Mouse (Mus musculus) intestine, embryonic 15.5 days (tissue): ENCODE measurements around the gene Pde9a. TPM values are rescaled to one million over a fixed set of nuclear protein-coding genes. Genes with fewer than 3 reads are reported as not detected.

Experiments used
- ATAC-seq: fragments of 200-750 bp; cut with Nextera tagmentation; 2 replicates; pipeline ENCODE4 v1.8.0; 2017; ENCODE audit warnings: moderate TSS enrichment, moderate library complexity
- H3K27ac ChIP-seq: fragments of 300-500 bp; sonication (generic); 2 replicates; pipeline ENCODE4 v1.5.1; 2015; ENCODE audit warnings: mild to moderate bottlenecking, inconsistent platforms
- H3K27me3 ChIP-seq: fragments of 300-500 bp; sonication (generic); replicated peaks from 2 replicates; pipeline ENCODE4 v1.6.1; 2015; ENCODE audit warnings: inconsistent platforms
- H3K36me3 ChIP-seq: fragments of 300-500 bp; sonication (generic); 2 replicates; pipeline ENCODE4 v1.6.1; 2015; ENCODE audit warnings: inconsistent platforms
- H3K4me1 ChIP-seq: fragments of 300-500 bp; sonication (generic); replicated peaks from 2 replicates; pipeline ENCODE4 v1.6.1; 2015; ENCODE audit warnings: inconsistent platforms
- H3K4me2 ChIP-seq: fragments of 300-500 bp; sonication (generic); replicated peaks from 2 replicates; pipeline ENCODE4 v1.6.1; 2015; ENCODE audit warnings: mild to moderate bottlenecking, inconsistent platforms
- H3K4me3 ChIP-seq: fragments of 300-500 bp; sonication (generic); replicated peaks from 2 replicates; pipeline ENCODE4 v1.5.1; 2015; ENCODE audit warnings: inconsistent platforms
- H3K9ac ChIP-seq: fragments of 300-500 bp; sonication (generic); 2 replicates; pipeline ENCODE4 v1.6.1; 2015; ENCODE audit warnings: inconsistent platforms
- H3K9me3 ChIP-seq: fragments of 300-500 bp; sonication (generic); 2 replicates; pipeline ENCODE4 v1.6.1; 2016; ENCODE audit warnings: inconsistent platforms
- WGBS: fragments of 180-500 bp; shearing (Covaris S2); methylation state at CpG from one replicate; pipeline ENCODE4 v1.1.7; 2015; 5-methylcytosine and 5-hydroxymethylcytosine counted together
- polyA plus RNA-seq: library from polyadenylated mRNA; unstranded; fragments of >200 nt; fragmentation: Nextera tagmentation; extraction: Ambion mirVana; gene quantifications from 2 replicates; pipeline ENCODE4 v1.2.1, GENCODE M21; 2015

Pde9a gene
- polyA plus RNA-seq, 1 experiment from 2014 or later = 55.3 TPM

DNA sequence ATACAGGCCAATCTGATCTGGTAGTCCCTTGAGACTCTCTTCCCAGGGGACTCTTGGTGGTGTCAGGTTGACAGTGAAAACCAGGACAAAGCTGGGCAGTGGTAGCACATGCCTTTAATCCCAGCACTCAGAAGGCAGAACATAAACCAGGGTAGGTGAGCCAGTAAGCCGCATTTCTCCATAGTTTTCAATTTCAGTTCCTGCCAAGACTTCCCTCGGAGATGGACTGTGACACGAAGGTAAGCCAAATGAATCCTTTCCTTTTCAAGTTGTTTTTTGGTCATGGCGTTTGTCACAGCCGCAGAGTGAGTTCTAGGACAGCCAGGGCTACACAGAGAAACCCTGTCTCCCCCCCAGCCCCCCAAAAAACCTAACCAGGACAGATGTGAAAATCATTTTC is 6.0 kb downstream of the Pde9a start:
- H3K36me3 ChIP-seq = no peaks in the 10 kb centered on the region
- H3K9me3 ChIP-seq = no peaks in the 10 kb centered on the region
- no peak overlapping the region for H3K27ac ChIP-seq
- peaks cover 61% of the 10 kb centered on the region for H3K4me1 ChIP-seq
- no peak overlapping the region for H3K9ac ChIP-seq
- no peak overlapping the region for H3K4me3 ChIP-seq
- ATAC-seq = no peak
- H3K27me3 ChIP-seq = no peaks in the 10 kb centered on the region
- no peak overlapping the region for H3K4me2 ChIP-seq
- 70% methylated on average over 5 of the region's 5 CpGs for WGBS

- Histone ChIP-seq H3K36me3 (no peaks in the 10 kb centered on the region), H3K4me1 (peaks cover 43% of the 10 kb centered on the region), H3K27me3 (no peaks in the 10 kb centered on the region), H3K4me3 (no peak overlapping the region), H3K9ac (no peak overlapping the region), H3K4me2 (no peak overlapping the region), H3K9me3 (no peaks in the 10 kb centered on the region), H3K27ac (no peak overlapping the region)
- 79% methylated on average over 2 of the region's 2 CpGs for WGBS
- ATAC-seq = no peak
Observed at GRCm38 (mm10) chr17:31393811-31394210, 7.8 kb downstream of the Pde9a start.

DNA sequence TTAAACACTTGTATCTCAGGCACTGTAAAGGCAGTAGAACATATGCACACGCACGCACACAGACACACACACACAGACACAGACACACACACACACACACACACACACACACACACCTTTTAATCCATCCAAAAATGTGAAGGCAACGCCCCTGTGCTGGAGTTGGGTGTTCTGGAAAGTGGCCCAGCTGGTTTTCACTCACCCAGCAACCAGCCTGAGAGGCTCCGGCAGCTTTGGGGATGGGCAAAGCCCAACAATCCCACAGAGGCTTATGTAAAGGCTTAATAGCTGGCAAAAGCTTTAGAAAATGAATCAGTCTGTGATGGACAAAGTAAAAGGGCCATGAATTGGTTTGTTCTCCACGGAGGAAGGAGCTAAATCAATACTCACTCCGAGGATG is 14.3 kb downstream of the Pde9a start:
- Histone ChIP-seq H3K4me2 (no peak overlapping the region), H3K27ac (no peak overlapping the region), H3K27me3 (no peaks in the 10 kb centered on the region), H3K9me3 (no peaks in the 10 kb centered on the region), H3K4me1 (peaks cover 12% of the 10 kb centered on the region), H3K9ac (no peak overlapping the region), H3K4me3 (no peak overlapping the region), H3K36me3 (0 out of 2 replicates have a peak, but pooled peaks cover 5% of the 10 kb centered on the region)
- ATAC-seq = no peak
- WGBS = 78% methylated on average over 6 of the region's 6 CpGs

DNA sequence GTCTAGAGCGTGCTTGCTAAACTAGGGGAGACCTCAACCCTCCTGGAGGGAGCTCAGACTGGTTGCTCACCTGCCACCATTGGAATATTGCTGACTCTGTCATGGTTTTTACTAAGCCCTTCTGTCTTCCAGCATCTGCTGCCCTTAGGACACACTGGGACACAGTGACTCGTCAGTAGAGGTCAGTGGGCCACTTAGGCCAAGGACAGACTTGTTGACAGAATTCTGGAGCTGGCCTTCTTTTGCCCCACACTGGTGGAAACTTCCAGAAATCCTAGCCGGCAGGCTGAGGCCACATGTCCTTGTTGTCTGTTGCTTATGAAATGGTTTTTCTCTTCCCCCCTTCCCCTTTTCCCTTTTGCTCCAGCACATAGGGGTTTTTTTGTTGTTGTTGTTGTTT is 15.2 kb downstream of the Pde9a start:
- ATAC-seq = no peak
- 93% methylated on average over 3 of the region's 3 CpGs for WGBS
- 0 out of 2 replicates have a peak, but pooled peaks cover 5% of the 10 kb centered on the region for H3K36me3 ChIP-seq

DNA sequence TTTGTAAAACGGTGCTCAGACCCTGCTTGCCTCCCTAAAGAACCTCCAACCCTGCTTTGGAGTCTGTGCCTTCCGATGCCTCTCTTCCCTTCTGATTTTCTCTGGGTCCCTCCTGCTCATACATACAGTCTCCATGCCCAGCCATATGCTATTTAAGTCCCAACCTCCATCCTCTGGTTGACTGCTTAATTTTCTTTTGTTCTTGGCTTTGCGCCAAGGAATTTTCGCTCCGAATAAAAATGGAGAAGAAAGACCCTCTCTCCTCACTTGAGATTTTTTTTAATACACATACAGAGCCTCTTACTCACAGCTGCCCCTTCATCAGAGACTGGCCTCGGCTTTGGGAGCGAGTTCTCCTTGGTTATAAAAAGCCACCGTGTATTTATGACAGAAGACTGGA is 16.7 kb downstream of the Pde9a start:
- H3K4me3 ChIP-seq = no peak overlapping the region
- WGBS = 40% methylated on average over 8 of the region's 8 CpGs
- H3K4me2 ChIP-seq = no peak overlapping the region
- peak; percentile 22; the same call in 1 of the 2 replicates for ATAC-seq
- H3K9me3 ChIP-seq = no peaks in the 10 kb centered on the region
- peaks cover 12% of the 10 kb centered on the region for H3K4me1 ChIP-seq
- H3K36me3 ChIP-seq = 0 out of 2 replicates have a peak, but pooled peaks cover 5% of the 10 kb centered on the region
- no peaks in the 10 kb centered on the region for H3K27me3 ChIP-seq
- peak overlapping the region; percentile 58 for H3K27ac ChIP-seq
- H3K9ac ChIP-seq = no peak overlapping the region

More for the DNA sequence above, 15.2 kb downstream of the Pde9a start:
- Histone ChIP-seq H3K27ac (no peak overlapping the region), H3K9me3 (no peaks in the 10 kb centered on the region), H3K4me2 (no peak overlapping the region), H3K9ac (no peak overlapping the region), H3K4me1 (peaks cover 12% of the 10 kb centered on the region), H3K27me3 (no peaks in the 10 kb centered on the region), H3K4me3 (no peak overlapping the region)

GRCm38 (mm10) chr17:31405694-31406227 is 19.8 kb downstream of the Pde9a start:
- 57% methylated on average over 6 of the region's 6 CpGs for WGBS
- peaks cover 22% of the 10 kb centered on the region for H3K4me1 ChIP-seq
- H3K4me3 ChIP-seq = no peak overlapping the region
- H3K27me3 ChIP-seq = no peaks in the 10 kb centered on the region
- H3K27ac ChIP-seq = 0 out of 2 replicates have a peak overlapping the region, but pooled peaks have one; percentile 18
- H3K36me3 ChIP-seq = 0 out of 2 replicates have a peak, but pooled peaks cover 5% of the 10 kb centered on the region
- H3K9ac ChIP-seq = no peak overlapping the region
- H3K4me2 ChIP-seq = no peak overlapping the region
- no peaks in the 10 kb centered on the region for H3K9me3 ChIP-seq
- no peak for ATAC-seq

GRCm38 (mm10) chr17:31409741-31410350 is 23.8 kb downstream of the Pde9a start:
- 34% methylated on average over 10 of the region's 10 CpGs for WGBS
- H3K27ac ChIP-seq = peak overlapping the region; percentile 28; the same call in 1 of the 2 replicates
- H3K9ac ChIP-seq = no peak overlapping the region

GRCm38 (mm10) chr17:31415258-31415657 is 29.2 kb downstream of the Pde9a start:
- Histone ChIP-seq H3K27ac (no peak overlapping the region), H3K9ac (no peak overlapping the region), H3K4me3 (no peak overlapping the region), H3K27me3 (no peaks in the 10 kb centered on the region), H3K9me3 (no peaks in the 10 kb centered on the region), H3K4me1 (peaks cover 39% of the 10 kb centered on the region), H3K36me3 (peaks cover 20% of the 10 kb centered on the region), H3K4me2 (no peak overlapping the region)
- no peak for ATAC-seq
- WGBS = 61% methylated on average over 9 of the region's 9 CpGs

More at GRCm38 (mm10) chr17:31409741-31410350, 23.8 kb downstream of the Pde9a start:
- Histone ChIP-seq H3K4me2 (no peak overlapping the region), H3K36me3 (peaks cover 7% of the 10 kb centered on the region; the same call in 1 of the 2 replicates), H3K4me3 (no peak overlapping the region), H3K27me3 (no peaks in the 10 kb centered on the region), H3K9me3 (no peaks in the 10 kb centered on the region), H3K4me1 (peaks cover 24% of the 10 kb centered on the region)
- no peak for ATAC-seq

DNA sequence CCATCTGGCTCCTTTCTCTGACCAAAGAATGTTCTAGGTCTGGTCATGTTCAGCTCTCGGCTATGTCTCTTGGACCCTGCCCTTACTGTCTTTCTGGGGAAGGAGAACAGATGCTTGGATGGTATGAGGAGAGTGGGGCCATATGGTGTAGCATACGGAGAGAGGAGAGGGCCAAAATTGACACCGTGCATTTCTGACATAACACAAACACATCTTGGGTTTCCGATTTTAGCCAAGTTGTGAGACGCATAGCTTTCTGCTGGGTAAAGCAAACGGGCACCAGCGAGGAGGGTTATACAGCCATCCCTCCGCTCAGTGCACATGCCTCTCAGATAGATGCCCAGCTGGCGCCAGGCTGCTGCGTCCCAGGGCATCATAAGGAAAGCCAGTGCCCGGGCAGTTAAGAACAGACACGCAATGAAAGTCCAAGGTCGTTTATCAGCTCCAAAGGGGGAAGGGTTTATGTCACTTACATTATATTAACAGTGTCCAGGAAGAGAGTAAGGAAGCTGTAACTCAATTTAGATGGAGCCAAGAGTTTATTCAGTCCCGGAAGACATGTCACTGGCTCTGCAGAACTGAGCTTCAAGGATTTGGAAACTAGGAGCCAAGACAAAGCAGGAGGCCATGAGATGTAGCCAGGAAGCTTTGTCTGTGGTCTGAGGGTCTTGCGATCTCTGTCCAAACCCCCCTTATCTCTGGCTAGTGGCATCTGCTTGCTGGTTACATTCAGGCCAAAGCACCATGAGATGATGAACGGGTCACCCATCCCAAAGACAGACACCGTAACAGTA is 33.0 kb downstream of the Pde9a start:
- H3K4me1 ChIP-seq = peaks cover 42% of the 10 kb centered on the region
- peak; percentile 48; the same call in 1 of the 2 replicates for ATAC-seq
- peak overlapping the region; percentile 68 for H3K27ac ChIP-seq
- H3K9me3 ChIP-seq = no peaks in the 10 kb centered on the region
- 50% methylated on average over 17 of the region's 17 CpGs for WGBS
- H3K4me2 ChIP-seq = no peak overlapping the region; the same call in 1 of the 2 replicates
- H3K27me3 ChIP-seq = no peaks in the 10 kb centered on the region
- no peak overlapping the region for H3K4me3 ChIP-seq
- H3K9ac ChIP-seq = no peak overlapping the region
- peaks cover 16% of the 10 kb centered on the region for H3K36me3 ChIP-seq

DNA sequence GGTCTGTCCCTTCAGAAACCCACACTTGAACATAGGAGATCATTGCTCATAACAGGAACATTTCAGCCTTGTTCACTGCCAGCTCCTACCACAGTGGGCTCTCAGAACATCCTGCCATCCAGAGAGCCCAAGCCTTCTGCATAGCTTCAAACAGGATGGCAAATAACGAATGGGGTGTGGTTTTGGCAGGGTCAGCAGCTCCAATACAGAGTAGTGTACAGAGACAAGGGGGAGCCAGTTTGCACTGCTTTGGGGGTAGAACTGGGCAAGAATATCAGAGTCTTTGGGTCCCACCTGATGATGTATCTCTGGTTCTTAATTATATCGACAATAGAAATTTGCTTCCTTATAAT is 33.6 kb downstream of the Pde9a start:
- Histone ChIP-seq H3K27me3 (no peaks in the 10 kb centered on the region), H3K4me3 (no peak overlapping the region), H3K9ac (no peak overlapping the region), H3K9me3 (no peaks in the 10 kb centered on the region), H3K4me1 (peaks cover 48% of the 10 kb centered on the region), H3K27ac (peak overlapping the region; percentile 68), H3K36me3 (peaks cover 13% of the 10 kb centered on the region), H3K4me2 (no peak overlapping the region)
- 53% methylated on average over 2 of the region's 2 CpGs for WGBS
- ATAC-seq = no peak

DNA sequence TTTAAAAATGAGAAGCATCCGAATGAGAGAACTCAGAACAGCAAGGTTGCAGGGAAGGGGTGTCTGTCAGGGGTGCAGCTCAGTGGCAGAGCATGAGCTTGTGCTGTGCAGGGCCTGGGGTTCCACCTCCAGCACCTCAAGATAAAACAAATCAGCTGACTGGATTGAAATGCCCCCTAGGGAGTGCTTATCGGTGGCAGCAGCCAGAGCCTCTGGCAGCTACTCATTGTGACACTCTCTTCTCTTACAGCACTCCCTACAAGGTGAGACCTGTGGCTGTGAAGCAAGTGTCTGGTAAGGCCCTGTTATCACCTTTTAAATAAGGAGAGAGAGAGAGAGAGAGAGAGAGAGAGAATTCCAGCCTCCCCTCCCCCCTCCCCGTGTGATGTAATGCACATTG is 34.0 kb downstream of the Pde9a start:
- no peaks in the 10 kb centered on the region for H3K27me3 ChIP-seq
- no peak overlapping the region for H3K4me2 ChIP-seq
- no peak for ATAC-seq
- H3K9ac ChIP-seq = no peak overlapping the region
- peaks cover 49% of the 10 kb centered on the region for H3K4me1 ChIP-seq
- peaks cover 13% of the 10 kb centered on the region for H3K36me3 ChIP-seq
- H3K27ac ChIP-seq = peak overlapping the region; percentile 68; the same call in 1 of the 2 replicates
- no peak overlapping the region for H3K4me3 ChIP-seq
- H3K9me3 ChIP-seq = no peaks in the 10 kb centered on the region
- WGBS = 50% methylated on average over 3 of the region's 3 CpGs

DNA sequence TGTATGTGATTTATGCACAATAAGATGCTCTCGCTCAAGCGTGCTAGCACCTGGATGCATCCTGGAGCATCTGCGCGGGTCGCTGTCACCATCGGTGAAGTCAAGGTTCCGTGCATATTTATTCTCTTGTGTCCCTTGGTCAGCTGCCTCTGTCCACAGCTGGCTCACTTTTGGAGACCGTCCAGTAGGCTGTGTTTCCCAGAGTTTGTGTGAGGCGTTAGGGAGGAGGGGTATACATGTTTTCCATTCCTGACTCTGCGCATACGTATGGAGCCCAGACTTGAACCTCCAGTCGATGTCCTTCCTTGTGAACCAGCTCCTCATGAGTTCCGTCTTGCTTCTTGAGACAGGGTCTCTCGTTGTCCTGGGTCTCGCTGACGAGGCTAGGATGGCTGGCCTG is 34.6 kb downstream of the Pde9a start:
- peaks cover 8% of the 10 kb centered on the region; the same call in 1 of the 2 replicates for H3K36me3 ChIP-seq

More for the DNA sequence above, 34.6 kb downstream of the Pde9a start:
- Histone ChIP-seq H3K27me3 (no peaks in the 10 kb centered on the region), H3K4me3 (no peak overlapping the region), H3K4me1 (peaks cover 53% of the 10 kb centered on the region), H3K9me3 (no peaks in the 10 kb centered on the region), H3K4me2 (no peak overlapping the region), H3K27ac (0 out of 2 replicates have a peak overlapping the region, but pooled peaks have one; percentile 32), H3K9ac (no peak overlapping the region)
- ATAC-seq = no peak
- 79% methylated on average over 16 of the region's 16 CpGs for WGBS
